Mouse (Mus musculus) gastrocnemius, postnatal 4 days (tissue): Measurements from ENCODE around the gene Gm20683. TPM values are rescaled to one million over a fixed set of nuclear protein-coding genes. Genes with fewer than 3 reads are reported as not detected.
"Not testable (repeated sequence)": the region's sequence is repeated elsewhere in the genome, so short reads cannot be mapped to it uniquely, and the experiment has no call there.

Experiments
- DNase-seq, 2 experiments: peaks; one replicate each; pipeline ENCODE4 v3.0.0; 2021 to 2022; ENCODE audit warnings: low spot score in 2 of 2, mixed read lengths in 2 of 2
- total RNA-seq, 2 experiments: library from RNA; stranded (reverse); gene quantifications; 2 replicates each; pipeline ENCODE4 v1.2.3; 2021

Gene Gm20683
- total RNA-seq, 2 experiments from 2014 or later = 5.4 to 7.6 TPM

- no peak for DNase-seq
These were observed 12.0 kb downstream of the Gm20683 start for GRCm38 (mm10) chr17:25829558-25830017.

- peak in 1 of 2 experiments; percentile 72 for DNase-seq
These were observed 12.6 kb downstream of the Gm20683 start, which contains the start of gene Jmjd8 for GRCm38 (mm10) chr17:25828712-25829557. Gene Jmjd8, plus strand, starts transcription at chr17:25828867.

GRCm38 (mm10) chr17:25828223-25828594, 13.4 kb downstream of the Gm20683 start:
- no peak for DNase-seq

DNA sequence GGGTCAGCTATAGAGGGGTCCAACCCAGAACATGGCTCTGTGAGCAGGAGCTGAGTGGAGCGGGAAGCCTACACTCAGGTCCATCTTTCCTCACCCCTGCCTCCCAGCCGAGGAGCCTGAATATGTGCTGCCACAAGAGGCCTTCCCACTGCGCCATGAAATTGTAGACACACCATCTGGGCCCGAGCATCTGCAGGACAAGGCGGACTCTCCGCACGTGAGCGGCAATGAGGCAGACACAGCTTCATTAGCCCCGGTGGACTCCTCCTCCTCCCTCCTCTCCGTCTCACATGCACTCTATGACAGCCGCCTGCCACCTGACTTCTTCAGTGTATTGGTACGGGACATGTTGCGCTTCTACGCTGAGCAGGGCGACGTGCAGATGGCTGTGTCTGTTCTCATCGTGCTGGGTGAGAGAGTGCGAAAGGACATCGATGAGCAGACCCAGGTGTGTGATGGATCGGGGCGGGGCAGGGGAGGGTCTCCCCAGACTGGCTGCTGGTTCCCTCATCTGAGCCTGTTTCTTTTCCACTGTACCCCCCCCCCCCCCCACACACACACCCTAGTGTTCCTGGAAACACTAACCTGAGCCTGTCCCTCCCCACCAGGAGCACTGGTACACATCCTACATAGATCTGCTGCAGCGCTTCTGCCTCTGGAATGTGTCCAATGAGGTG, 13.9 kb downstream of the Gm20683 start:
- DNase-seq = no peak

- DNase-seq = no peak
These were observed 14.6 kb downstream of the Gm20683 start for GRCm38 (mm10) chr17:25827011-25827410.

- no peak for DNase-seq
These were observed 15.5 kb downstream of the Gm20683 start for GRCm38 (mm10) chr17:25825984-25826570.

- no peak for DNase-seq
These were observed 16.3 kb downstream of the Gm20683 start for GRCm38 (mm10) chr17:25825311-25825710.

DNA sequence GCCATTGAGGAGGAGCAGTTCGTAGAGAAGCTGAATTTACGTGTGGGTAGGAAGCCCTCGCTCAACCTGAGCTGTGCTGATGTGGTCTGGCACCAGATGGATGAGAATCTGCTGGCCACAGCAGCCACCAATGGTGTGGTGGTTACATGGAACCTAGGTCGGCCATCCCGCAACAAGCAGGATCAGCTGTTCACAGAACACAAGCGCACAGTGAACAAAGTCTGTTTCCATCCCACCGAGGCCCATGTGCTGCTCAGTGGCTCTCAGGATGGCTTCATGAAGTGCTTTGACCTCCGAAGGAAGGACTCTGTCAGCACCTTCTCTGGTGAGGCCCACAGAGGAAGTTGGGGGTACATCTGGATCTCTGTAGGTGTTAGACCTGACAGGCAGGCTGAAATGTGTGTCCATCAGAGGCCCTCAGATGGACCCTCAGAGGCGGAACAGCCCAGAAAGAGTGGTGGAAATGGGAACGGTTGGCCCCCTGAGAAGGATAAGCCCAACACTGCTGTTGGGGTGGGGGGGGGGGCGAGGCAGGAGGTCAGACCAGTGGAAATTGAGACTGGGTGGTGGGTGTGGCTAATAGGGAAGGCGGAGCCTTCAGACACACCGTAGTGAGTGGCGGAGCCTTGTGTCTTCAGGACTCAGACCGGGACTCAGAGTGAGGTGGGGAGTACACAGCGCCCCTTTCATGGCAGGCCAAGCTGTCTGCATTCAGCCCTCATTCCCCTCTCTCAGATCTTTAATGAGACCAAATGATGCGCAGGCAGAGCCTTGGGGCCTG, 17.0 kb downstream of the Gm20683 start:
- DNase-seq = no peak

DNA sequence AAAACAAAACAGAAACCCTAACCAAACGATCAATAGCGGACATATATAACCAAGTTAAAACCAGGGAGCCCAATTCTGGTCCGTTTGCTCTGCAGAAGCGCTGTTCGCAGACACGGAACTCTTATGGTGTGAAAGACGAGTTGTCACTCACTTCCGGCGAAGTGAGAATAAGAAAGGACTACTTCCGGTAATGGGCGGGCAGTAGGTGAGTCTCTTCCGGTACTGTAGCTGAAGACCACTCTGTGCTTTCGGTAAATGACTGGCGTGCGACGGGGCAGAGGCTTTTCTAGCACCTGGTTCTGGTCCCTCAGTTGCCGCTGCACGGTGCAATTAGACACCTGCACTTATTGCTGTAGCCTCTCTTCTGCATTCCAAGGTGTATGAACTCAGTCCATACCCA, 18.1 kb downstream of the Gm20683 start, which contains the start of gene Wdr24:
Gene Wdr24 (plus strand): TSS at position 176 of the 400 bp plus-strand sequence.
- peak in 1 of 2 experiments; percentile 65 for DNase-seq

DNA sequence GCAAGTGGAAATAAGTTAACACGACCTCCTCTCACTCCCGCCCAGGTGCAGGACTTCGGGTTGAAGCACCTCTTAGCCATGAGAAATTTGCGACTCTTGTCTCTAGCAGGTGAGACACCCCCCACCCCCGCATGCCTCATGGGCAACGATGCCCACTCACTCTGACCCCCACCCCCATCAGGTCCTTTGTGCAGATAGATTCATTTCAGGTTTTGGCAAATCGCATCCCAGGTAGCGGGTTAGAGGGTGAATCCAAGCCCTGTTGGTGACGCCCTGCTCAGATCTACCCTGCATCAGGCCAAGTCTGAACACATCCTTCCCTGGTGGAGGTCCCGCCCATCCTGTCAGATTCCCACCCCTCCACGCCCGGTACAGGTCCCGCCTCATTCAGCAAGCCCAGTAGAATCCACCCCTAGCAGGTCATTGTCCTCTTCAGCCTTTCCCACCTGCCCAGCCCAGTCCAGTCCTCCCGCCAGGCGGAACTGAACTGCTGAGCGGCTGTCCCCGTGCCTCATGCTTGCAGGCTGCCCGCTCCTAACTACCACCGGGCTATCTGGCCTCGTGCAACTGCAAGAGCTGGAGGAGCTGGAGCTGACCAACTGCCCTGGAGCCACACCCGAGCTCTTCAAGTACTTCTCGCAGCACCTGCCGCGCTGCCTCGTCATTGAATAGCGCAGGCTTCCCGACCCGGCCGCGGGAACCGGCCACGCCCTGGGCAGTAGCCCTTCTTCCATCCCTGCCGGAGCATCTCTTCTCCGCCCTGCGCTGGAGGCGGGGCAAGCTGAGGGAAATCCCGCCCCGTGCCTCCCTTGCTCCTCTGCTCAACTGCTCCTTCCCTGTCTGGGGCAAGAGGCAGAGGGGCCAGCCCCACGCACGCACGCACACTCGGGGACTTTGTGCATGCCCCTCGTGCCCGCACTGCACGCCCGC, 22.4 kb downstream of the Gm20683 start:
- DNase-seq = no peak

DNA sequence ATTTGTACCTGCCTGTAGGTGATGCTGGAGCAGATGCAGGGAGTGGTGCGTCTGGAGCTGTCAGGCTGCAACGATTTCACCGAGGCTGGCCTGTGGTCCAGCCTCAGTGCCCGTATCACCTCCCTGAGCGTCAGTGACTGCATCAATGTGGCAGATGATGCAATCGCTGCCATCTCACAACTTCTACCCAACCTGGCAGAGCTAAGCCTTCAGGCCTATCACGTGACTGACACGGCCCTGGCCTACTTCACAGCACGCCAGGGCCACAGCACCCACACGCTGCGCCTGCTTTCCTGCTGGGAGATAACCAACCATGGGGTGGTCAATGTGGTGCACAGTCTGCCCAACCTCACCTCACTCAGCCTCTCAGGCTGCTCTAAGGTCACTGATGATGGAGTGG, 23.9 kb downstream of the Gm20683 start:
- DNase-seq = no peak

DNA sequence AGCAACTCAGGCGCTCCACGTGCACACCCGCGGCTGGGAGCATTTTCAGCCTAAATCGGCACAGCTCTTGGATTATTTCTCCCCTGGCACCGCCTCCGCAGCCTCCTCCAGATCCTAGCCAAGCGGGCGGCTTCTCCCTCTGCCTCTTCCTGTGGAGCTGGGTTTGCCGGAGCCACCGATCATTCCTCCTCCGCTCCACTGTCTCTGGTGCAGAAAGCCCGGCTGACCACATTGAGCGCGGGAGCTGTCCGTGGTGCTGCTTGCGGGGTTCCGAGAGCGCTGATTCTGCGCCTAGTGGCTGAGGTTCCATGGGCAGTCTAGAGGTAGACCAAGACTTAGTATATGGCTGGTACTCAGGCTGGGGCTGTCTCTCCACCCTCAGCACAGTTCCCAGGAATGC, 28.1 kb downstream of the Gm20683 start:
- DNase-seq = peak; percentile 81 to 90

GRCm38 (mm10) chr17:25810890-25811289, 30.7 kb downstream of the Gm20683 start:
- no peak for DNase-seq

- DNase-seq = no peak
These were observed 31.8 kb downstream of the Gm20683 start for GRCm38 (mm10) chr17:25809606-25810340.

- peak in 1 of 2 experiments; percentile 58 for DNase-seq
These were observed 32.6 kb downstream of the Gm20683 start, which contains the start of gene Fbxl16 for GRCm38 (mm10) chr17:25808789-25809605. Gene Fbxl16, plus strand, starts transcription at chr17:25809085.

GRCm38 (mm10) chr17:25808028-25808427, 33.5 kb downstream of the Gm20683 start:
- DNase-seq = no peak

DNA sequence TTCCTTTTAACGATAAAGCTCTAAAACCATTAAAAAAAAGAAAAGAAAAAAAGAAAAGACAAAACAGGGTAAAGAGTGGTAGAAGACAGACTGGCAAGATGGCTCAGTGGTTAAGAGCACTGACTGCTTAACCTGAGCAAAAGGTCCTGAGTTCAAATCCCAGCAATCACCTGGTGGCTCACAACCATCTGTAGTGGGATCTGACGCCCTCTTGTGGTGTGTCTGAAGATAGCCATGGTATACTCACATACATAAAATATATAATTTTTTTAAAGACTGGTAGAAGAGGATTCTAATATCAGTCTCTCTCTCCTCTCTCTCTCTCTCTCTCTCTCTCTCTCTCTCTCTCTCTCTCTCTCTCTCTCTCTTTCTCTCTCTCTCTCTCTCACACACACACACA, 34.1 kb downstream of the Gm20683 start:
- not testable (repeated sequence) for DNase-seq

- DNase-seq = no peak
These were observed 35.1 kb downstream of the Gm20683 start for GRCm38 (mm10) chr17:25806507-25806906.
